Mouse (Mus musculus) liver, postnatal 0 days (tissue): ENCODE measurements around the gene Itga6. TPM values are rescaled to one million over a fixed set of nuclear protein-coding genes. Genes with fewer than 3 reads are reported as not detected.

Source experiments
- ATAC-seq: fragments of 200-750 bp; cut with Nextera tagmentation; 2 replicates; pipeline ENCODE4 v1.8.0; 2017; ENCODE audit warnings: mild to moderate bottlenecking, moderate library complexity
- DNase-seq: peaks from one replicate; pipeline ENCODE4 v3.0.0-alpha.2; 2016
- H3K27ac ChIP-seq: fragments of 300-500 bp; sonication (generic); 2 replicates; pipeline ENCODE4 v1.5.1; 2014; ENCODE audit warnings: antibody characterized with exemption, moderate library complexity, mild to moderate bottlenecking, low read depth
- H3K27me3 ChIP-seq: fragments of 300-500 bp; sonication (generic); 2 replicates; pipeline ENCODE4 v1.6.1; 2014; ENCODE audit warnings: low read length, control low read depth, mixed read lengths; ENCODE audit not compliant: insufficient read depth
- H3K36me3 ChIP-seq: fragments of 300-500 bp; sonication (generic); replicated peaks from 2 replicates; pipeline ENCODE4 v1.6.1; 2014; ENCODE audit warnings: mild to moderate bottlenecking, control low read depth, low read length, moderate library complexity, mixed read lengths; ENCODE audit not compliant: insufficient read depth
- H3K4me1 ChIP-seq: fragments of 300-500 bp; sonication (generic); 2 replicates; pipeline ENCODE4 v1.6.1; 2014; ENCODE audit warnings: antibody characterized with exemption, mild to moderate bottlenecking, control low read depth; ENCODE audit not compliant: insufficient read depth
- H3K4me2 ChIP-seq: fragments of 300-500 bp; sonication (generic); 2 replicates; pipeline ENCODE4 v1.6.1; 2014; ENCODE audit warnings: low read depth, mild to moderate bottlenecking, low read length, moderate library complexity, mixed read lengths
- H3K4me3 ChIP-seq: fragments of 300-500 bp; sonication (generic); 2 replicates; pipeline ENCODE4 v1.5.1; 2014; ENCODE audit warnings: low read depth, low read length
- H3K9ac ChIP-seq: fragments of 300-500 bp; sonication (generic); replicated peaks from 2 replicates; pipeline ENCODE4 v1.6.1; 2014; ENCODE audit warnings: mild to moderate bottlenecking, moderate library complexity
- H3K9me3 ChIP-seq: fragments of 300-500 bp; sonication (generic); 2 replicates; pipeline ENCODE4 v1.6.1; 2016; ENCODE audit warnings: mild to moderate bottlenecking, control low read depth, low read length, mixed read lengths
- CTCF ChIP-seq: sonication (generic); IDR thresholded peaks from 2 replicates; pipeline ENCODE4 v1.5.1; 2016; ENCODE audit warnings: antibody characterized with exemption, low read depth
- EP300 ChIP-seq: IDR thresholded peaks from 2 replicates; pipeline ENCODE4 v1.6.1; 2016; ENCODE audit warnings: antibody characterized with exemption, low read depth, mild to moderate bottlenecking
- WGBS: fragments of 180-500 bp; shearing (Covaris S2); extraction: QIAGEN DNeasy Blood & Tissue Kit; methylation state at CpG from one replicate; pipeline ENCODE4 v1.1.7; 2014; ENCODE audit not compliant: insufficient replicate concordance; 5-methylcytosine and 5-hydroxymethylcytosine counted together
- polyA plus RNA-seq: library from polyadenylated mRNA; unstranded; fragments of >200 nt; fragmentation: Nextera tagmentation; extraction: Ambion mirVana; gene quantifications from 2 replicates; pipeline ENCODE4 v1.2.1, GENCODE M21; 2015

The Itga6 gene
- polyA plus RNA-seq, 1 experiment from 2014 or later = 7.5 TPM

GRCm38 (mm10) chr2:71779266-71779888 lies 34.0 kb downstream of the Itga6 start:
- Histone ChIP-seq H3K9ac (no peak overlapping the region), H3K9me3 (no peaks in the 10 kb centered on the region), H3K27me3 (no peaks in the 10 kb centered on the region), H3K4me2 (no peak overlapping the region), H3K36me3 (no peaks in the 10 kb centered on the region), H3K4me3 (no peak overlapping the region), H3K4me1 (no peaks in the 10 kb centered on the region), H3K27ac (no peak overlapping the region)
- DNase-seq = no peak
- TF ChIP-seq CTCF (no peak), EP300 (no peak)
- WGBS = 28% methylated on average over 5 of the region's 5 CpGs
- peak; percentile 67; the same call in 1 of the 2 replicates for ATAC-seq

GRCm38 (mm10) chr2:71780016-71780415 lies 34.6 kb downstream of the Itga6 start:
- no peak overlapping the region for H3K9ac ChIP-seq
- no peaks in the 10 kb centered on the region for H3K36me3 ChIP-seq
- no peaks in the 10 kb centered on the region for H3K27me3 ChIP-seq
- no peak overlapping the region for H3K27ac ChIP-seq
- H3K4me1 ChIP-seq = no peaks in the 10 kb centered on the region
- no peaks in the 10 kb centered on the region for H3K9me3 ChIP-seq
- H3K4me3 ChIP-seq = no peak overlapping the region
- no peak for DNase-seq
- H3K4me2 ChIP-seq = no peak overlapping the region
- no peak for TF ChIP-seq EP300
- no peak for TF ChIP-seq CTCF
- WGBS = 72% methylated on average over 6 of the region's 6 CpGs
- no peak for ATAC-seq

GRCm38 (mm10) chr2:71785260-71785659 lies 39.8 kb downstream of the Itga6 start:
- WGBS = 61% methylated on average over 3 of the region's 3 CpGs
- H3K36me3 ChIP-seq = no peaks in the 10 kb centered on the region
- H3K27me3 ChIP-seq = peaks cover 10% of the 10 kb centered on the region; the same call in 1 of the 2 replicates
- TF ChIP-seq EP300 (no peak), CTCF (no peak)
- no peak for ATAC-seq
- no peak overlapping the region for H3K4me3 ChIP-seq
- no peaks in the 10 kb centered on the region for H3K9me3 ChIP-seq
- no peak for DNase-seq
- H3K27ac ChIP-seq = no peak overlapping the region
- H3K4me2 ChIP-seq = no peak overlapping the region
- peaks cover 11% of the 10 kb centered on the region for H3K4me1 ChIP-seq
- no peak overlapping the region for H3K9ac ChIP-seq

DNA sequence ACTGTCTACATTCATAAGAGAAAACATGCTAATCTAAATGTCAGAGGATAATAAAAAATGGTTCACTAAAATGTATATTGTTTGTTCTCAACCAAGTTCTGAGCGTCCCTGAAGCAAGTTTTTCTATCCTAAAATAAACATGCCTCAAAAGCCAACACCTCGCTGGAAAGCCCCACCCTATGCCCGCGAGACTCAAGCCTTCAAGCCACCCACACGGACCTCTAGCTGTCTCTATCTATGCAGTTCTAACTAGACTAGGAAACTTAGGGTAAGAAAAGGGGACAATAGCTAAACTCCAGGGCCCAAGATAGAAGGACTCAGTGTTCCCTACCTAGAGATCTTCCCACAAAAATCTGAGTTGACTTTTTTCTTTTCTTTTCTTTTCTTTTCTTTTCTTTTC lies 40.6 kb downstream of the Itga6 start:
- ATAC-seq (no peak), DNase-seq (no peak)
- Histone ChIP-seq H3K9ac (no peak overlapping the region), H3K4me2 (peak overlapping the region; percentile 98; the same call in 1 of the 2 replicates), H3K4me3 (peak overlapping the region; percentile 72; the same call in 1 of the 2 replicates), H3K9me3 (no peaks in the 10 kb centered on the region), H3K27me3 (peaks cover 10% of the 10 kb centered on the region; the same call in 1 of the 2 replicates), H3K27ac (peak overlapping the region; percentile 2; the same call in 1 of the 2 replicates), H3K36me3 (no peaks in the 10 kb centered on the region), H3K4me1 (peaks cover 11% of the 10 kb centered on the region)
- TF ChIP-seq CTCF (no peak), EP300 (no peak)
- 17% methylated on average over 5 of the region's 5 CpGs for WGBS

DNA sequence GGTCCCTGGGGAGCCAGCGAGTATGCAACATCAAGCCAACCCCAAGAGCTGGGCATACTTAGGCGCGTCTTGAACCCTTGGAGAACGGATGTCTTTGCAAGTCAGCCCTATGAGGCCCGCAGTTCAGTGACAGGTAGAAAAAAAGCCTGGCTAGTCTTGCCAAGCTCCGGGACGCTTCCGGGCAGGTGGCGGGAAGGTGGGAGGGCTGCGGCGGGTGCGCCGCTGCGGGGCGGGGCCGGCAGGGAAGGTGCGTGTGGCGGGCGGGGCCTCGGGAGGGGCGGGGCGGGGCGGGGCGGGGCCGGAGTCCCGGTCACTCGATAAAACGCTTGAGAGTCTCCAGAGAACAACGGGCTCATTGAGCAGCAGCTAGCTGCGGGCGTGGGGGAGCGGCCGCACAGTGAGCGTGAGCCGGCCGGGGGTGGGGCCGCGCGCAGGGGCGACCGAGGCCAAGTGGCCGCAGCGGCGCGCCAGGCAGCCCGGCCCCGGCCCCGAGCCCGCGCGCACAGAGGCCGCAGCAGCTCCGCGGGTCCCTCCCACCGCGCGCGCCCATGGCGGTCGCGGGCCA lies 41.3 kb downstream of the Itga6 start:
- peaks cover 11% of the 10 kb centered on the region for H3K4me1 ChIP-seq
- TF ChIP-seq EP300 (no peak), CTCF (no peak)
- peak; percentile 83 for DNase-seq
- whole genome bisulfite sequencing = under 1% methylated on average over 41 of the region's 61 CpGs
- H3K9me3 ChIP-seq = no peaks in the 10 kb centered on the region
- peak; percentile 81 for ATAC-seq
- peaks cover 10% of the 10 kb centered on the region; the same call in 1 of the 2 replicates for H3K27me3 ChIP-seq
- peak overlapping the region; percentile 72 for H3K4me3 ChIP-seq
- H3K27ac ChIP-seq = peak overlapping the region; percentile 60
- no peaks in the 10 kb centered on the region for H3K36me3 ChIP-seq
- H3K4me2 ChIP-seq = peak overlapping the region; percentile 98
- peak overlapping the region; percentile 71 for H3K9ac ChIP-seq

- Histone ChIP-seq H3K4me3 (peak overlapping the region; percentile 72), H3K27me3 (peaks cover 10% of the 10 kb centered on the region; the same call in 1 of the 2 replicates), H3K9me3 (no peaks in the 10 kb centered on the region), H3K36me3 (no peaks in the 10 kb centered on the region), H3K4me2 (peak overlapping the region; percentile 98), H3K4me1 (peaks cover 11% of the 10 kb centered on the region), H3K9ac (peak overlapping the region; percentile 71), H3K27ac (peak overlapping the region; percentile 60)
- peak; percentile 68 for ATAC-seq
- DNase-seq = peak; percentile 56
- no peak for TF ChIP-seq EP300
- TF ChIP-seq CTCF = no peak
- whole genome bisulfite sequencing = 6% methylated on average over 37 of the region's 40 CpGs
Observed at GRCm38 (mm10) chr2:71787156-71787590, 41.8 kb downstream of the Itga6 start.
